Mouse (Mus musculus): ENCODE measurements around the gene Hsbp1. TPM values are rescaled to one million over a fixed set of nuclear protein-coding genes. Genes with fewer than 3 reads are reported as not detected.

The Hsbp1 gene
- polyA plus RNA-seq, 1 experiment: 238 TPM

GRCm38 (mm10) chr8:119345029-119345682, 868 bp downstream of the Hsbp1 start:
- H3K27me3 ChIP-seq (ENCODE audit: control insufficient read depth, insufficient read depth, insufficient read length): no peaks in the 10 kb centered on the region
- peak overlapping the region; percentile 74 for H3K4me3 ChIP-seq
- H3K4me2 ChIP-seq (ENCODE audit: low read depth): peak overlapping the region; percentile 78
- peaks cover 18% of the 10 kb centered on the region for H3K36me3 ChIP-seq (ENCODE audit: control insufficient read depth, insufficient read depth)
- H3K79me2 ChIP-seq (ENCODE audit: control insufficient read depth, insufficient read depth): peaks cover 10% of the 10 kb centered on the region
- H3ac ChIP-seq (ENCODE audit: control insufficient read depth, insufficient read length): peak overlapping the region; percentile 63
- no peak for TF ChIP-seq POLR2AphosphoS2 (IDR thresholded peaks at IDR 0.05; ENCODE audit: insufficient read length, low read depth)
- no peak for TF ChIP-seq CEBPB (IDR thresholded peaks at IDR 0.05; ENCODE audit: insufficient read depth, poor library complexity, severe bottlenecking)
- no peak for TF ChIP-seq MYOG (IDR thresholded peaks at IDR 0.05; ENCODE audit: control insufficient read depth in 1 of 3, insufficient read depth in 1 of 3, insufficient read length in 2 of 3, low read depth in 2 of 3)
- TF ChIP-seq MAX (IDR thresholded peaks at IDR 0.05; ENCODE audit: low read depth): no peak
- no peak for TF ChIP-seq TCF3 (IDR thresholded peaks at IDR 0.05; ENCODE audit: insufficient read length, low read depth)
- no peak for TF ChIP-seq E2F4 (IDR thresholded peaks at IDR 0.05; ENCODE audit: insufficient read depth)
- no peak for TF ChIP-seq REST (IDR thresholded peaks at IDR 0.05; ENCODE audit: insufficient read depth, insufficient read length)
- TF ChIP-seq SRF (IDR thresholded peaks at IDR 0.05; ENCODE audit: control insufficient read depth, insufficient read length, low read depth): no peak
- TF ChIP-seq MYOD1 (IDR thresholded peaks at IDR 0.05; ENCODE audit: control insufficient read depth in 1 of 3, insufficient read length in 2 of 3, low read depth in 2 of 3): no peak
- no peak for TF ChIP-seq TCF12 (IDR thresholded peaks at IDR 0.05; ENCODE audit: insufficient read depth, poor library complexity, severe bottlenecking)
- no peak for TF ChIP-seq POLR2A (IDR thresholded peaks at IDR 0.05; ENCODE audit: insufficient read length, low read depth)
- TF ChIP-seq USF1 (IDR thresholded peaks at IDR 0.05; ENCODE audit: low read depth): no peak

- H3K79me2 ChIP-seq (ENCODE audit: control insufficient read depth, insufficient read depth): peaks cover 10% of the 10 kb centered on the region
- H3K27me3 ChIP-seq (ENCODE audit: control insufficient read depth, insufficient read depth, insufficient read length): no peaks in the 10 kb centered on the region
- H3ac ChIP-seq (ENCODE audit: control insufficient read depth, insufficient read length): peak overlapping the region; percentile 63
- peak overlapping the region; percentile 78 for H3K4me2 ChIP-seq (ENCODE audit: low read depth)
- peaks cover 18% of the 10 kb centered on the region for H3K36me3 ChIP-seq (ENCODE audit: control insufficient read depth, insufficient read depth)
- peak overlapping the region; percentile 74 for H3K4me3 ChIP-seq
- TF ChIP-seq CEBPB (IDR thresholded peaks at IDR 0.05; ENCODE audit: insufficient read depth, poor library complexity, severe bottlenecking): no peak
- TF ChIP-seq TCF12 (IDR thresholded peaks at IDR 0.05; ENCODE audit: insufficient read depth, poor library complexity, severe bottlenecking): no peak
- TF ChIP-seq MAX (IDR thresholded peaks at IDR 0.05; ENCODE audit: low read depth): no peak
- TF ChIP-seq E2F4 (IDR thresholded peaks at IDR 0.05; ENCODE audit: insufficient read depth): no peak
- TF ChIP-seq POLR2AphosphoS2 (IDR thresholded peaks at IDR 0.05; ENCODE audit: insufficient read length, low read depth): no peak
- no peak for TF ChIP-seq SRF (IDR thresholded peaks at IDR 0.05; ENCODE audit: control insufficient read depth, insufficient read length, low read depth)
- TF ChIP-seq REST (IDR thresholded peaks at IDR 0.05; ENCODE audit: insufficient read depth, insufficient read length): no peak
- no peak for TF ChIP-seq POLR2A (IDR thresholded peaks at IDR 0.05; ENCODE audit: insufficient read length, low read depth)
Measured at GRCm38 (mm10) chr8:119345683-119346075, 1.4 kb downstream of the Hsbp1 start.

- TF ChIP-seq E2F4 (IDR thresholded peaks at IDR 0.05; ENCODE audit: insufficient read depth): no peak
- no peak for TF ChIP-seq POLR2AphosphoS2 (IDR thresholded peaks at IDR 0.05; ENCODE audit: insufficient read length, low read depth)
- TF ChIP-seq POLR2A (IDR thresholded peaks at IDR 0.05; ENCODE audit: insufficient read length, low read depth): no peak
- TF ChIP-seq TCF3 (IDR thresholded peaks at IDR 0.05; ENCODE audit: insufficient read length, low read depth): no peak
- TF ChIP-seq REST (IDR thresholded peaks at IDR 0.05; ENCODE audit: insufficient read depth, insufficient read length): no peak
- no peak for TF ChIP-seq SRF (IDR thresholded peaks at IDR 0.05; ENCODE audit: control insufficient read depth, insufficient read length, low read depth)
- TF ChIP-seq USF1 (IDR thresholded peaks at IDR 0.05; ENCODE audit: low read depth): no peak
- TF ChIP-seq MYOD1 (IDR thresholded peaks at IDR 0.05; ENCODE audit: control insufficient read depth in 1 of 3, insufficient read length in 2 of 3, low read depth in 2 of 3): no peak
- no peak for TF ChIP-seq TCF12 (IDR thresholded peaks at IDR 0.05; ENCODE audit: insufficient read depth, poor library complexity, severe bottlenecking)
- no peak for TF ChIP-seq MAX (IDR thresholded peaks at IDR 0.05; ENCODE audit: low read depth)
- TF ChIP-seq MYOG (IDR thresholded peaks at IDR 0.05; ENCODE audit: control insufficient read depth in 1 of 3, insufficient read depth in 1 of 3, insufficient read length in 2 of 3, low read depth in 2 of 3): no peak
- TF ChIP-seq CEBPB (IDR thresholded peaks at IDR 0.05; ENCODE audit: insufficient read depth, poor library complexity, severe bottlenecking): no peak
- Histone ChIP-seq H3K27me3 (ENCODE audit: control insufficient read depth, insufficient read depth, insufficient read length) (no peaks in the 10 kb centered on the region), H3K4me3 (no peak overlapping the region), H3K36me3 (ENCODE audit: control insufficient read depth, insufficient read depth) (peaks cover 17% of the 10 kb centered on the region), H3K79me2 (ENCODE audit: control insufficient read depth, insufficient read depth) (no peaks in the 10 kb centered on the region), H3K4me2 (ENCODE audit: low read depth) (no peak overlapping the region), H3ac (ENCODE audit: control insufficient read depth, insufficient read length) (no peak overlapping the region)
Measured at GRCm38 (mm10) chr8:119351647-119352046, 7.4 kb downstream of the Hsbp1 start.

GRCm38 (mm10) chr8:119352977-119353658, 8.8 kb downstream of the Hsbp1 start:
- H3K27me3 ChIP-seq (ENCODE audit: control insufficient read depth, insufficient read depth, insufficient read length): no peaks in the 10 kb centered on the region
- H3ac ChIP-seq (ENCODE audit: control insufficient read depth, insufficient read length): no peak overlapping the region
- peaks cover 8% of the 10 kb centered on the region for H3K36me3 ChIP-seq (ENCODE audit: control insufficient read depth, insufficient read depth)
- no peak overlapping the region for H3K4me2 ChIP-seq (ENCODE audit: low read depth)
- H3K79me2 ChIP-seq (ENCODE audit: control insufficient read depth, insufficient read depth): no peaks in the 10 kb centered on the region
- H3K4me3 ChIP-seq: no peak overlapping the region
- TF ChIP-seq USF1 (IDR thresholded peaks at IDR 0.05; ENCODE audit: low read depth) (no peak), MYOG (IDR thresholded peaks at IDR 0.05; ENCODE audit: control insufficient read depth in 1 of 3, insufficient read depth in 1 of 3, insufficient read length in 2 of 3, low read depth in 2 of 3) (no peak), MYOD1 (IDR thresholded peaks at IDR 0.05; ENCODE audit: control insufficient read depth in 1 of 3, insufficient read length in 2 of 3, low read depth in 2 of 3) (peak in 1 of 3 experiments; percentile 30), TCF3 (IDR thresholded peaks at IDR 0.05; ENCODE audit: insufficient read length, low read depth) (no peak), POLR2AphosphoS2 (IDR thresholded peaks at IDR 0.05; ENCODE audit: insufficient read length, low read depth) (no peak), TCF12 (IDR thresholded peaks at IDR 0.05; ENCODE audit: insufficient read depth, poor library complexity, severe bottlenecking) (no peak)
